Mouse (Mus musculus): ENCODE data around the gene Npnt. TPM values are rescaled to one million over a fixed set of nuclear protein-coding genes. Genes with fewer than 3 reads are reported as not detected.

The Npnt gene
- 10 to 100 TPM; 11.9 to 12.7 TPM for total RNA-seq (2021)
- long read RNA-seq, full-length matches to known transcripts, result 9 of 17 reads
- long read RNA-seq, partial matches to known transcripts, result 4 of 17 reads
- long read RNA-seq, other reads (novel, unspliced or antisense), result 4 of 17 reads

DNA sequence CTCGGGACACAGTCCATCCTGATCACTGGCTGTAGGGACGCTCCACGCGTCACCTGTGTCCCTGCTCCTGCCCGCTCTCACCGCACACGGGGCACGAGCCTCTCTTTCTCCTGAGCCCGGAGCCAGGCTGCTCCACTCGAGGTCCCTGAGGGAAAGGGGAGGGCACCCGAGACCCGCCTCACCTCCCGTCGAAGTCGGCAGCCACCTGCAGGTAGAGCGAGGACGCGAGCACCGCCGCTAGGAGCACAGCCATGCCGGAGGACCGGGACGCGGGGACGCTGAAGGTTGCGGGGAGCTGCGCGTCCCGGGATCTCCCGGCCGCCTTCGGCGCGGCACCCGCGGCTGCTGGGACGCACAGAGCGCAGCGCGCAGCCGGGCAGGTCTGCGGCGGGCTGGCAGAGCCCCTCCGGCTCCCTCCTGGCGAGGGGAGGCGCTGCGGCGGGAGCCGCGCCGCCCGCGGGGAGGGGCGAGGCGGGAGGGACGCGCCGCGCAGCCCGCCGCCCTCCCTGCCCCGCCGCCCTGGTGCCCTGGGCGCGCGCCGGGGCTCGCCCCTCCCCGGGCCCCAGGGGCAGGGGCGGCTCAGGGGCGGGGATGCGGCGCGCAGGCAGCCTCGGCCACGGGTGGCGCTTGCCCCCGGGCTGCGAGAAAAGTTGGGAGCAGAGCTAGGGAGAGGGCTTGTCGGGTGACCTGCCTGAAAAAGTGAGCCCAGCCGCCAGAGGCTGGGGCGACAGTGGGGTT lies at the start of gene Npnt:
Npnt (minus strand) TSS at position 501 of the 738 bp plus-strand sequence.
- DNase-seq (ENCODE audit: low spot score in 2 of 2), result peak in 1 of 2 experiments; percentile 15

DNA sequence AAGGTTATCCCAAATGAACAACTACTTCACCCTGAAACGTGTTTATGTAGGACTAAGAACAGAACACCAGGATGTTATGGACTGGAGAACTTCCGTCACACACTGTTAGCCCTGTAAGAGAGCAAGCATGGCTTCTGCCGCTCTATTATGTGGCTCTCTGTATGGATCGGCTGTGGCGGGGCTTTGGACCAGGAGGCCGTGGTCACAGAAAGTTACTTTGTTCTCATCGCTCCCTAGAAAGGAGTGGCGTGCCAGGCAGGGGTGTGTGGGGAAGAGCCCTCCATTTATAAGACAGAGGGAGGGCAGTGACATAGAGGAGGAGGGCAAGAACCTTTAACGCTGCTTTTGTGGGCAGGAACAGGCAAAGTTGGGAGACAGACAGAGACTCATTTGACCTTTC lies 46.2 kb upstream of the Npnt start:
- DNase-seq (ENCODE audit: low spot score in 2 of 2), result no peak

DNA sequence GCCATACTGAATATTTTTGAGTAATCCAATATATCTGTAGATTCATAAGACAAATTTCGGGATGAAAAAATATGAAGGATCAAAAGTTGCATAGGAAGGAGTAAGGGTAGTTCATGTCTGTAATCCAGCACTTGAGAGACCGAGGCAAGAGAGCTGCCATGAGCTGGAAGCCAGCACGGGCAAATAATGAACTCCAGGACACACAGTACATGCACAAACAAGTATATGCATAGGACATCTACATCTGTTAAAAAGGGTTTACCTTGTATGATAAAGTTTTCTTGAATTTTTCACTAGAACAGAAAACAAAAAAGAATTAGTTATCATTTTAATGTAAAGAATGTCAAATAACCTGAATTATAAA lies 45.8 kb upstream of the Npnt start:
- no peak for DNase-seq (ENCODE audit: low spot score in 2 of 2)

DNA sequence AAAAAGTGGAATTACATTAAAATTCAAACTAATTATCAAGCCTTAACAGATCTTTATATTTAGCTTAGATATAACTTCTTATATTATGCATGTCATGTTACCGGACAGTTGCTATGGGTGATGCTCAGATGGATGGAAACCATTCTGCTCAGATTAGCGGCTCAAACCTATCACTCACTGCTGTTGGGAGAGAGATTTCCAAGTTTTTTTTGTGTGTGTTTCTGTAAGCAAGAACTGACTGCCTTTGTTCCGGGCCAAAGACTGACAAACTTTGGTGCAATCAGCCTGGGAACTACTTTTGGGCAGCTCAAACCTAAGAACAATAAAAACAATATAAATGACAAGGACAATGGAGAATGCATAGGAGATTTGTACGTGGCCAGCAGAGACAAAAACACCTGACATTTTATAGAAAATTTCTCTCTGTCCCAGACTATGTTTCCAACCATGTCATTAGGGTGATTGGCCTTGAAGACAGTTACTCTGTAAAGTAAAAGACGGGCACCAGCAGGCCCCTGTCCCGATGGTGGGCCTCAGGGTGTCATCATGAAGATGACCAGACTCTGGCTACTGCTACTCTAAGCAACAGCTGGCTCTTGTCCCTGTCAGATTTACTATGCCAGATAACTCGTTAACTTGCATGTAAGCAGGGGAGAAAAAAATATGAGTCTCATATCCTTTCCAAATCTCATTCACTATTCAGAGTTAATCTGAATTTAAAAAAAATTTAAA lies 45.2 kb upstream of the Npnt start:
- no peak for DNase-seq (ENCODE audit: low spot score in 2 of 2)

DNA sequence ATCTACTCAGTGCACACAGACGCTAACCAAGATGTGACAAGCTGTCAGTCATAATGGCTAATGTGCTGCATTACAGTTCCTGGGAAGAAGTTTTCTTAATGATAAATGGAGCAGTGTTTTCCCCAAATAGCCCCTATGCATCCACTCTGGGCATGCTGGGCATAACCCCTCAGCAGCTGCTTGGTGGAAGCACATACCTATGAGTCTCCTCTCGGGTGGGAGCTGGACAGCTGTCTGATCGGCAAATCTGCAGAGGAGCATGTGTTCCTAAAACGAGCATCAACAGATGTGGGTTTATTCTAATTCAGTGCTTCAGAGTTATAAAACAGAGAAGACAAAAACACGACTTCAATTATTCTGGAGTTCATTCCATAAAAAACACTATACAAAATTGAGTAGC lies 36.1 kb upstream of the Npnt start:
- peak in 1 of 2 experiments; percentile 34 for DNase-seq (ENCODE audit: low spot score in 2 of 2)

DNA sequence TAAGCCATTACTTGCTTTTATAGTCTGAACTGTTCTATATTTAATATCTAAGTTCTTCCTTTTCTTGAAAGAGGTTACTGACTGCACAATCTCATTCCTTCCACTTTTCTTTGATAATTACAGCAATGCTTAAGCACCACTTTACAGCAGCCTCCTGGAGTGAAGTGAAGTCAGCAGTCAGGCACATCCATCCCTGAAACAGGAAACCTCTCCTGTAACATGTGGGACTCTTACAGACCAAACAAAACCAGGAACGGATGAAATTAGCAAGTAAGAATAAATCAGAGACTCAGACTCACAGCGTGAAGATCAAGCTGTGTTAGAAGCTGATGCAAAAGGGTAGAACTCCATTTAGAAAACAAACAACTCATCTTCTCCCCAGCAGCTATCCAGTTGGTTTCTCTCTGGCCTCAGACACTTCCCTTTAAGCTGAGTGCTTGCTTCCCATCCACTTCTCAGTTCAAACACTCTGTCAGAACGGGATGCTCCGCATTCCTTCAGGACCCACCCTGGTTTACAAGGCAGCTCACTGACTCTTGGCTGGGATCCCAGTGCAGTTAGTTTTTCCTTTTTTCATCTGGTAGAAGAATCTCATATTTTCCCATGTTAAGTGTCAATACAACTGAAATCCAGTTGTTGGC lies 33.9 kb upstream of the Npnt start:
- no peak for DNase-seq (ENCODE audit: low spot score in 2 of 2)

DNA sequence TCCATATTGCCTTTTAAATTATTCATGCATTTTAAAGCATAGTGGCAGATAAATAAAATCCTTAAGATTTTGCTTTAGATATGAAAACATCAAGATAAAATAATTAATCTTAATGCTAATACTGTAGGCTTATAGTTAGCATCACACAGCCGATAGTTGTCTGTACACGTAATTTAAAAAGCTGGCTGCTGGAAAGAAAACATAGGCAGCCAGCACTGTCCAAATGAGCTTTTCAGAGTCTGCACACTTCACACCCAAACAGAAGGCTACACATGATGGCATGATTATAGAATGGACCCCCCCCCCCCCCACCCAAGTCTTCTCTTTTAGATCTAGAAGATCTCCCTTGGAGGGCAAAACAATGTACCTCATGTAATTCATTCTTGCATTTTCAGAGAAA lies 31.9 kb upstream of the Npnt start:
- no peak for DNase-seq (ENCODE audit: low spot score in 2 of 2)

DNA sequence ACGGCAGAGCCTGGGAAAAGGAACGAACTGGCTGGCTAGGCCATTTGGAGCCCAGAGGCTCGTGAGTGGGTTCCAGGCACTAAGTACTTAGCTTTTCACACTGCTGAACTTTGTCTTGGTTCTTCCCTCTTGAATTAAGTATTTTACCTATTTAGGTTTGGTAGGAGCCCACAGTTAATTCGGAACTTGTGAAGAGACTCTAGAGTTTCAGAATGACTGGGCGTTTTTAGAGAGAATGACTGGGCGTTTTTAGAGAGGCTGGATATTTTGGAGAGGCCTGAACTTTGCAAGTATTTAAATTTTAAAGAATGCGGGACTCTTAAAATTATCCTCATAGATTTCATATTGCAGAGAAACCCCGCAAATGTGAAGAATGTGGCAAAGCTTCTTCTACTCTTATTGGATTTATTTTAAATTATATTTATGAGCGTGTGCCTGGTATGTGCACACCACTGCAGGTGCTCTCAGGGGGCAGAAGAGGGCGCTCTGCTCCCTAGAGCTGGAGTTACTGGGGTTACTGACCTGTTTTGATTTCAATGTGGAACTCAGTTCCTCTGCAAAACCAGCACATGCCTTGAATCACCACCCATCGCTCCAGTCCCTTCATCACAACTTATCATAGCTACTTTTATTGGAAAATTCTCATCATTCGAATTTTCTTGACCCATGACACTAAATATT lies 29.8 kb upstream of the Npnt start:
- DNase-seq (ENCODE audit: low spot score in 2 of 2), result no peak

DNA sequence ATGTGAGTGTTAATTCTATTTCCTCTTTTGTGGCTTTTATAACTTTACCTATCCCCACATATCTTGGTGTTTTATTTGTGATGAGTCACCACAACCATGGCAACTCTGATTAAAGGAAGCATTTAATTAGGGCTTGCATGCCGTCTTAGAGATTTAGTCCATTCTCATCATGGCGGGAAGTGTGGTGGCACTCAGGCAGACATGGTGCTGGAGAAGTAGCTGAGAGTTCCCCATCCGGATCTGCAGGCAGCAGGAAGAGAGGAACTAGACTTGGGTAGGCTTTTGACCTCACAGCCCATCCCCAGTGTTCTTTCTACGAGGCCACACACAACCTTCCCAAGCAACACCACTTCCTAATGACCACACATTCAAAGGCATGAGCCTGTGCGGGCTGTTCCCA lies 16.2 kb upstream of the Npnt start:
- no peak for DNase-seq (ENCODE audit: low spot score in 2 of 2)

DNA sequence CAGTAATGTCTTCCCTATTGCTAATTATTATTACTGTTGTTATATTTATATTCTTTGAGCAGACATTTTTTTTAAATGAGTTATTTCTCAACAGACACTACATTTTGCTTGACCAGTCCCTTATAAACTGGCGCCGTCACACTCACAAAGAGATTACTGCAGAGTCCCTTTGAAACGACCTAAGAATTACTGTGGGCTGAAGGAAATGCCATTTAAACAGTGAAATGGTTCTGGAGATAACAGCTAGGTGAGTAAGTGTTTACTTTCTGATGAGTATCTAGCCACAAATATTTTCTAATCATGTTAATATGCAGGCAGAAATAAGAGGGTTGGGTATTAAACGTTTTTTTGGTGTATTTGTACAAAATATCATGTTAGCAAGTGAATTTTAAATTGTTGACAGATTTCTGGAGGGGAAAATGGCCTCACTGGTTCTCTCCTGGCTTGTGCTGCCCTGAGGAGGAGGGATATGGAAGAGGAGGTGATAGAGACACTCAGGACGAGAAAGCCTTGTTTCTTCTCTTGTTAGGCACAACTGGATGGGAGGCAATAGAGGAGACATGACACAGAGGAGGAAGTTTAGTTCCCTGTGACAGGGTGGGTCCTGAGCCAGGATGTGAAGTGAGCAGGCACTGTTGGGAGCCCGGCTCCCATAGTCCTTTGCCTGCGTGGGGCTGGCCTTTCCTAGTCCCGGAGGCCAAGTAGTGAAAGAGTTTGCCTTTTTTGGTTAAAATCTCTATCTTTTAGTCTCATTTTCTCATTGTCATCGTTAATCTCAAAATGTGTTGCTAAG lies 14.8 kb upstream of the Npnt start:
- no peak for DNase-seq (ENCODE audit: low spot score in 2 of 2)

DNA sequence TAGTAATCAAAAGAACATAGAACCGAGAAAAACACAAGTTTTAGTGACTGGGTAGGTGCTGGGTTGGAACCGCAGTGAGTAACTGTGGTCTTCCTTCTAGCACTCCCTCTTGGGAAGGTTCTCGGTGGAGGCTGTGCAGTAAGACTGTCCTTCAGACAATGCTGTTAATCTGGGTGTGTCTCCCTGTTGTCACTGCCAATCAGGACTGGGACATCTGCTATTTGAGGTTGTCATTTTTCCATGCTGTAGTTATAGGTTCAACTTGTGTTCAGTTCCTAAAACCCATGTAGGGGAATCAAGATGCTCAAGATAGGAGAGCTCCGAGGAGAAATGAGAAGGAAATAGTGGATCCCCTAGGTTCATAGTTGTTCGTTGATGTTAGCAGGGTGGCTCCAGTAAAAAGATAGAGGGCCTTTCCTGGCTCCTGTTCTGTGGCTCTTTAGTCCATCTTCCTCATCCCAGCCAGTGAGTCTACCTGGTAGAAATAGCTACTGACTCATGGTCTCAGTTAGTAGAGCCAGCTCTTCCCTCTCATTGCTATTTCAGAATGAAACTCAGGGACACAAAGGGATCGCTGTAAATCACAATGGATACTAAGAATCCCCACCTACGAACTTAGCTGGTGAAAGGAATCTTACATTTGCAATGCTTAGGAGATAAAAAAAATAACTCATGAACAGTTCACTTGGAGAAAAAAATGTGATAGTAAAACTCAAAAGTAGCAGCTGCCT lies 12.7 kb upstream of the Npnt start:
- DNase-seq (ENCODE audit: low spot score in 2 of 2), result no peak

DNA sequence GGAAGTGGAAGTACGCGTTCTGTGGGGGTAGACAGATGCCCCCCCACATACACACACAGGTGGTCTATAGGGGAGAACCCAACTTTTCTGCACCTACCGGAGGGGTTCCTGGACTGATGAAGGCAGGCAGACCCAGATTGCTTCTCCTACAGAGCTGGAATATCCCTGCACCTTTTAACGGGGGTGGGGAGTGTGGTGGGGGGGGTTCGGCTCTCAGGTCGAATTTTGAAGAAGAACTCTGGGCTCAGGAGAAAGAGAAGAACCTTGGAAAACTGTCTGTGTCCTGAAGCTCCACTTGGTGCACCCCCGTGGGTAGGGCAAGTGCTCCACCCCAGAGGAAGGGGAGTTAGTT lies 414 bp upstream of the Npnt start:
- no peak for DNase-seq (ENCODE audit: low spot score in 2 of 2)

DNA sequence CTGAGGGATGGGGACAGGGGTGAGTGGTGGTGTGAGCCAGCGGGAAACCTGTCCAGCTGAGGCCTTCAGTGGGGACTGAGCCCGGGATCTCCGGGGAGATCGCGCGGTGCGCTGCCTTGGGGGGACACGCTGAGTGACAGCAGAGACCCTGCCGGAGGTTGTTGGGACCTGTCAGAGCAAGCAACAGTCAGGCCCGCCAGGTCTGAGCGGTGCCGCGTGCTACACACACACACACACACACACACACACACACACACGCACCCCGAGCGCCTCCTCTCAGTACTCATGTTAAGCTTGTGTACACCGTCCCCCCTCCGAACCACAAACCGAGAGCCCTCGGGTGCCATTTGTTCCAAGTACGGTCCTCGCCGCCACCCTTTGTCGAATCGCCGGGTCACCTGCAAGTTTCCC lies 706 bp downstream of the Npnt start:
- peak in 1 of 2 experiments; percentile 17 for DNase-seq (ENCODE audit: low spot score in 2 of 2)

DNA sequence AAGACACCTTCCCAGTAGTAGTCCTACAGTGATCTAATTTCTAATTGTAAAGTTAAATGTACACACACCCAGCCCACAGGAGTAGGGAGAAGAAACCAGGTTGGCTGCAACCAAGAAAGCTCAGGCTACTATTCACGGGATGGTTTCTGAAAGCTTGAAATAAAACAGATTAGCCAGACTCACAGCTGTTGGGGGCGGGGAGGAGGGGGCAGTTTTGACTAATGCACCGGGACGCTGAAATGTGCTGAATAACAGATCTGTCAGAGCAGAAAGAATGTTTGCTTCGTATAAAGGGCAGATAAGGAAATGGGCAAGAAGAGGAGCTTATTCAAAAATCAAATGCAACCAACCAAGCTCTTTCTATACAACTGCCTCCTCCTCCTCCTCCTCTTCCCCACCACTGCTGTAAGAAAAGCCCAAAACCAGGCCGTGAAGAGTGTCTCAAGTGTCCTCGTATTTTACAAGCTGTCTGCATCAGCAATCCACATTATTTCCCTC lies 1.7 kb downstream of the Npnt start:
- DNase-seq (ENCODE audit: low spot score in 2 of 2), result no peak

DNA sequence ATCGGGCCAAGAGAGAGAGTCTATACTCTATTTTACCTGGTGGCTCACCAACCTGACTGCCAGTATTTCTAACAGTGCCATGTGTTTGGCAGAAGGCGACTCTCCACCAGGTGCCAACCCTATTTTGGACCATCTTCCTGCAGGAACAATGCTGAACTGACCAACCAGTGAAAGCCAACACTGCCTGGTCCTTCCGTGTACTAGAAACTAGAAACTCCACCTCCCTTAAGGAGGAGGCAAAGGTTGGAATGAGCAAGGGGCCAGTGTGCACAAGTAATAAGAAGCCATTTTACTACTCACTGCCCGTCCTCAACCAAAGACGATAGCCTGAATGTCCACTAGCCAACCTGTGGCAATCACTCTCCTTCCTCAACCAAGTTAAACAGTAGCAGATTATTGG lies 4.0 kb downstream of the Npnt start:
- DNase-seq (ENCODE audit: low spot score in 2 of 2), result no peak

DNA sequence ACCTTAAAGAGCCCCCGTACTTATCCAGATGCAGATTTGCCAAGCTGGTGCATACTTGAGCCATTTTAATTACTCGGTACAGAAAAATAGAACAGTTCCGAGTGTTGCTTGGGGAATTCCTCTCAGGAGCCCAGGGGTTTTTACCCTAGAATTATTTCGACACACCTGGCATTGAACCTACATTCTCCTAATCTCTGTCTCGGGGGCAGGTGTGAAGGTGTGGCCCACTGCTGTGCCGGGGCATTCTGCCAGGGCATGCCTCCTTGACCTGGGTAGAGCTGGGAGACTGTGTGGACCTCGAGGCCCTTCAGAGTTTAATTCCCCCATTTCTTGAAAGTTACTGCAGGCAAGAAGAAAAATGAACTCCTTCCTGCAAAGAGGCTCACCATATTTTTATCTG lies 4.4 kb downstream of the Npnt start:
- no peak for DNase-seq (ENCODE audit: low spot score in 2 of 2)

DNA sequence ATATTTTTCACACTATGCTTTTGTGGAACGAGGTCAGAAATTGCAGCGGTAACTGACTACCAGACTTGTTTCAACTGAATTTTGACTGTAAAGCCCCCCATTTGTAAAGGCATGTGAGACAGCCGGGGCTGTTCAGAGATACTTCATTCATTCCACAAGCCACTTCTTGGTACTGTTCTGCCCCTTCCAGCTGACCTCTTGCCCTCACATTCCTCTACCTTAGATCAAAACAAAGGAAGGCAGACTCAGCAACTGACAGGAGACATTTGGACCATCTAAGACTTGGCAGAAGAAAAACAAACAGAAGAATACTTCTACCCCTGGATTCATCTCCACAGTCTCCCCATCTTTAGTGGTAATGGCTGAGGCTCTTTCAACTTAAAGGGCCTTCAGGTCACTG lies 5.5 kb downstream of the Npnt start:
- no peak for DNase-seq (ENCODE audit: low spot score in 2 of 2)

DNA sequence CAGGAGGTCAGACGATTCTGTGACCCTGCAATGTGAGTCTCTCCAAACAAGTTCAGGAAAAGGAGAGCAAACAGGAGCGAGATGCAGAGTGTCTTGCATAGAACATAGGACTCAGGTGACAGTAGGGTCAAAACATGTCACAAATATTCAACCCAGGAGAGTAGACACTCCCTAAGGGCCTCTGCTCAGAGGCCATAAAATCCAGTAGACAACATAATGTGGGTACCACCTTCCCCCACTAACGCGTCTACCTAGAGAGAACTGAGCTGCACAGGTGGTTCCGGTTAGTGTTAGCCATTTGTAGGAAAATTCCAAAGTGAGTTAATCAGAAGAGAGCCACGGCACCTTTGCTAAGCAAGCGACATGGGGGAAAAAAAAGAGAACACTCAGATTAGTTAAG lies 5.9 kb downstream of the Npnt start:
- no peak for DNase-seq (ENCODE audit: low spot score in 2 of 2)

DNA sequence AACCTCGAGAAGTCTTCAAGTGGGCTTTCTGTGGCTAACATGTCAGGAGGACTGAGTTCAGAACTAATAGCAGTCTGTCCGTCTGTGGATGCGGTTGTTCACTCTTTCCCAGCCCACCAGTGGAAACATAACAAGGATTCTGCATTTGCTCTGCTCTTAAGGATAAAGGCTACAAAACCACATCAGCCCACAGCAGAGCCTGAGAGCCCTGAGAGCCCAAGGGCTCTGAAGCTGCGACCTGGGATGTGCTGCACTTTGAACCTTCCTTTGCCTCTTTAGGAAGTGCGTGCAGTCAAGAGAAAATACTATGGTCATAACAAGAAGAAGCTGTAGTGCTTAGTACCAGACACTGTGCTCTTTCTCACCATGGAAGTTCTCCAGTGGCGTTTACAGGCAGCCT lies 7.3 kb downstream of the Npnt start:
- DNase-seq (ENCODE audit: low spot score in 2 of 2), result no peak
